Mouse (Mus musculus) thymus, adult 2 months (tissue): ENCODE results near the gene Abhd12b.

Source experiments
- CTCF ChIP-seq: fragments of 200-500 bp; IDR thresholded peaks from 2 replicates; pipeline ENCODE4 v1.5.1; 2012; ENCODE audit warnings: mild to moderate bottlenecking, control low read depth, low read length, moderate library complexity, borderline replicate concordance; ENCODE audit not compliant: control insufficient read depth, poor library complexity, insufficient read depth; ENCODE audit errors: extremely low read depth
- POLR2A ChIP-seq: fragments of 200-500 bp; IDR thresholded peaks from 2 replicates; pipeline ENCODE4 v1.6.1; 2012; ENCODE audit warnings: mild to moderate bottlenecking, low read length, control low read depth, moderate library complexity; ENCODE audit not compliant: control insufficient read depth, poor library complexity, insufficient read depth; ENCODE audit errors: extremely low read depth

DNA sequence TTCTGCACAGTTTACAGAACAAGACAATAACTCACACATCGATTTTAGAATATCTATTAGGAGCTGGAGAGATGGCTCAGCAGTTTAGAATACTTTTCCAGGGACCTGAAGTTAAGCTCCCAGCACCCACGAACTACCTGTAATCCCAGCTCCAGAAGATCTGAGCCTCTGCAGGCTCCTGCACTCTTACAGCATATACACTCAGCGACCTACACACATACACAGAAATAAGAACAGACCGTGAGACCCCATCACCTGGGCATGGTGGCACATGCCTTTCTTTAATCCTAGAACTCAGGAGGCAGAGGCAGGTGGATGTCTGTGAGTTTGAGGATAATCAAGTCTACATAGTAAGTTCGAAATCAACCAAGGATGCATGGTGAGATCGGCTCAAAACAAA lies 8.4 kb upstream of the Abhd12b start:
- TF ChIP-seq POLR2A (no peak), CTCF (no peak)
